Mouse (Mus musculus) liver, embryonic 16.5 days (tissue): ENCODE data around the gene Olfr718-ps1. TPM values are rescaled to one million over a fixed set of nuclear protein-coding genes. Genes with fewer than 3 reads are reported as not detected.
"Not testable (repeated sequence)": the region's sequence is repeated elsewhere in the genome, so short reads cannot be mapped to it uniquely, and the experiment has no call there.

Experiments used
- ATAC-seq: fragments of 200-750 bp; cut with Nextera tagmentation; 2 replicates; pipeline ENCODE4 v1.8.0; 2017; ENCODE audit warnings: low read depth, mild to moderate bottlenecking, moderate number of reproducible peaks, moderate library complexity
- H3K27ac ChIP-seq: fragments of 300-500 bp; sonication (generic); 2 replicates; pipeline ENCODE4 v1.5.1; 2014; ENCODE audit warnings: mild to moderate bottlenecking, low read length
- H3K27me3 ChIP-seq: fragments of 300-500 bp; sonication (generic); 2 replicates; pipeline ENCODE4 v1.6.1; 2014; ENCODE audit warnings: low read depth, low read length, mixed read lengths; ENCODE audit not compliant: control insufficient read depth, insufficient read depth
- H3K36me3 ChIP-seq: fragments of 300-500 bp; sonication (generic); 2 replicates; pipeline ENCODE4 v1.6.1; 2014; ENCODE audit warnings: mild to moderate bottlenecking; ENCODE audit not compliant: control insufficient read depth, insufficient read depth
- H3K4me1 ChIP-seq: fragments of 300-500 bp; sonication (generic); 2 replicates; pipeline ENCODE4 v1.6.1; 2014; ENCODE audit warnings: low read depth, low read length, mixed read lengths; ENCODE audit not compliant: control insufficient read depth
- H3K4me2 ChIP-seq: fragments of 300-500 bp; sonication (generic); 2 replicates; pipeline ENCODE4 v1.6.1; 2014; ENCODE audit warnings: low read depth, low read length, mixed read lengths
- H3K4me3 ChIP-seq: fragments of 300-500 bp; sonication (generic); 2 replicates; pipeline ENCODE4 v1.5.1; 2014; ENCODE audit warnings: low read depth, mild to moderate bottlenecking, low read length
- H3K9ac ChIP-seq: fragments of 300-500 bp; sonication (generic); 2 replicates; pipeline ENCODE4 v1.6.1; 2014; ENCODE audit warnings: low read depth, low read length
- H3K9me3 ChIP-seq: fragments of 300-500 bp; sonication (generic); replicated peaks from 2 replicates; pipeline ENCODE4 v1.6.1; 2016; ENCODE audit warnings: low read length; ENCODE audit not compliant: control insufficient read depth
- WGBS: fragments of 180-500 bp; shearing (Covaris S2); extraction: QIAGEN DNeasy Blood & Tissue Kit; methylation state at CpG from one replicate; pipeline ENCODE4 v1.1.7; 2014; ENCODE audit not compliant: insufficient replicate concordance; 5-methylcytosine and 5-hydroxymethylcytosine counted together
- polyA plus RNA-seq: library from polyadenylated mRNA; unstranded; fragments of >200 nt; fragmentation: Nextera tagmentation; extraction: Ambion mirVana; gene quantifications from 2 replicates; pipeline ENCODE4 v1.2.1, GENCODE M21; 2015

The Olfr718-ps1 gene
- not detected in 2 replicates for polyA plus RNA-seq

- Histone ChIP-seq H3K4me1 (no peaks in the 10 kb centered on the region), H3K9me3 (0 out of 2 replicates have a peak, but pooled peaks cover 2% of the 10 kb centered on the region), H3K4me2 (no peak within 1 kb of the TSS), H3K36me3 (no peaks in the 10 kb centered on the region), H3K27me3 (no peaks in the 10 kb centered on the region), H3K9ac (no peak within 1 kb of the TSS), H3K27ac (no peak within 1 kb of the TSS), H3K4me3 (no peak within 1 kb of the TSS)
- WGBS: 44% methylated on average over 3 of the region's 3 CpGs
- no peak for ATAC-seq
Measured at GRCm38 (mm10) chr5:143147481-143147880, at the start of gene Olfr718-ps1. Olfr718-ps1 (minus strand) TSS chr5:143147581.

DNA sequence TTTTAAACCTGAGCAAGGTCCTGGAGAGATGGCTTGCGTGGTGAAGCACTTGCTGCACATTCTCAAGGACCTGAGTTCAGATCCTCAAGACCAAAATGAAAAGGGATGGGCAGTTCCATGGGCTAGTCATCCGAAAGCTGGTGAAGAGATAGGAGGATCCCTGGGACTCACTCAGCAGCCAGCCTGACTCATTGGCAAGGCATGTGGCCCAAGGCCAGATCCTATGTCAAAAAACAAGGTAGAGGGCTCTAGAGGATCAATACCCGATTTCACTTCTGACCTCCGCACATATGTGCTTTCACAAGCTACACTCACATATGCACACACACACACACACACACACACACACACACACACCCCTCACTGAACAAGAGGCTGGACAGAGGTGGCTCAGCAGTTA lies 49.1 kb upstream of the Olfr718-ps1 start:
- Histone ChIP-seq H3K4me1 (no peaks in the 10 kb centered on the region), H3K27ac (no peak overlapping the region), H3K9ac (no peak overlapping the region), H3K36me3 (no peaks in the 10 kb centered on the region), H3K9me3 (no peaks in the 10 kb centered on the region), H3K27me3 (no peaks in the 10 kb centered on the region), H3K4me3 (no peak overlapping the region), H3K4me2 (no peak overlapping the region)
- ATAC-seq: no peak
- WGBS: 55% methylated on average over 4 of the region's 4 CpGs

GRCm38 (mm10) chr5:143195166-143195565 lies 47.8 kb upstream of the Olfr718-ps1 start:
- ATAC-seq: no peak
- WGBS: 45% methylated on average over 2 of the region's 2 CpGs
- no peaks in the 10 kb centered on the region for H3K36me3 ChIP-seq

GRCm38 (mm10) chr5:143194747-143195146 lies 47.4 kb upstream of the Olfr718-ps1 start:
- H3K9me3 ChIP-seq, H3K4me3 ChIP-seq, ATAC-seq, H3K4me2 ChIP-seq, H3K27ac ChIP-seq, H3K27me3 ChIP-seq, H3K36me3 ChIP-seq, H3K4me1 ChIP-seq, H3K9ac ChIP-seq: not testable (repeated sequence)
- WGBS: 37% methylated on average over 8 of the region's 8 CpGs

More at GRCm38 (mm10) chr5:143195166-143195565, 47.8 kb upstream of the Olfr718-ps1 start:
- Histone ChIP-seq H3K27me3 (no peaks in the 10 kb centered on the region), H3K27ac (no peak overlapping the region), H3K4me1 (no peaks in the 10 kb centered on the region), H3K9ac (no peak overlapping the region), H3K9me3 (no peaks in the 10 kb centered on the region), H3K4me2 (no peak overlapping the region), H3K4me3 (no peak overlapping the region)

DNA sequence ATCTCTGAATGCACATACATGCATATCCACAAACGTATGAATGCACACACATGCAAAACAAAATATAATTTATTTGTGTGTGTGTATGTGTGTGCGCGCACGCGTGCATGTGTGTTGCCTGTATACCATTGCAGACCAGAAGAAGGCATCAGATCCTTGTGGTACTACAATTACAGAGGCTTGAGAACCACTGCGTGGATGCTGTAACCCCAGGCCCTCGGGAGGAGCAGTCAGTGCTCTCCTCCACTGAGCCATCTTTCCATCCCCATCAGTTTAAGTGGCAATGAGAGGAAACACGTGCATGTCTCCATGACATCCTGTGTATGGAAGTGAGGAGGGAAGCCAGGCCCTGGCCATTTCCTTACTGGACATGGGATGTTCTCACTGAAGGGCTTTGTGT lies 45.4 kb upstream of the Olfr718-ps1 start:
- Histone ChIP-seq H3K36me3 (no peaks in the 10 kb centered on the region), H3K27me3 (no peaks in the 10 kb centered on the region), H3K9ac (no peak overlapping the region), H3K4me3 (no peak overlapping the region), H3K4me1 (no peaks in the 10 kb centered on the region), H3K27ac (no peak overlapping the region), H3K4me2 (no peak overlapping the region), H3K9me3 (no peaks in the 10 kb centered on the region)
- WGBS: 68% methylated on average over 8 of the region's 8 CpGs
- ATAC-seq: no peak

DNA sequence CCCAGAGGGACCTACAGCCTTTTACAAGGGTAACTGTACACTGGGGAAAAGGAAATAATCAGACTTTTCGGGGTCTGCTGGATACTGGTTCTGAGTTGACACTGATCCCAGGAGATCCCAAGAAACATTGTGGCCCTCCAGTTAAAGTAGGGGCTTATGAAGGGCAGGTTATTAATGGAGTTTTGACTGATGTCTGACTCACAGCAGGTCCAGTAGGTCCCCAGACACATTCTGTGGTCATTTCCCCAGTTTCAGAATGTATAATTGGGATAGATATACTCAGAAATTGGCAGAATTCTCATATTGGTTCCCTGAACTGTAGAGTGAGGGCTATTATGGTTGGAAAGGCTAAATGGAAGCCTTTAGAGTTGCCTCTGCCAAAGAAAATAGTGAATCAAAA lies 40.6 kb upstream of the Olfr718-ps1 start:
- WGBS: no CpG with 5 or more reads among the region's 1 CpGs
- H3K4me2 ChIP-seq, H3K9ac ChIP-seq: not testable (repeated sequence)

DNA sequence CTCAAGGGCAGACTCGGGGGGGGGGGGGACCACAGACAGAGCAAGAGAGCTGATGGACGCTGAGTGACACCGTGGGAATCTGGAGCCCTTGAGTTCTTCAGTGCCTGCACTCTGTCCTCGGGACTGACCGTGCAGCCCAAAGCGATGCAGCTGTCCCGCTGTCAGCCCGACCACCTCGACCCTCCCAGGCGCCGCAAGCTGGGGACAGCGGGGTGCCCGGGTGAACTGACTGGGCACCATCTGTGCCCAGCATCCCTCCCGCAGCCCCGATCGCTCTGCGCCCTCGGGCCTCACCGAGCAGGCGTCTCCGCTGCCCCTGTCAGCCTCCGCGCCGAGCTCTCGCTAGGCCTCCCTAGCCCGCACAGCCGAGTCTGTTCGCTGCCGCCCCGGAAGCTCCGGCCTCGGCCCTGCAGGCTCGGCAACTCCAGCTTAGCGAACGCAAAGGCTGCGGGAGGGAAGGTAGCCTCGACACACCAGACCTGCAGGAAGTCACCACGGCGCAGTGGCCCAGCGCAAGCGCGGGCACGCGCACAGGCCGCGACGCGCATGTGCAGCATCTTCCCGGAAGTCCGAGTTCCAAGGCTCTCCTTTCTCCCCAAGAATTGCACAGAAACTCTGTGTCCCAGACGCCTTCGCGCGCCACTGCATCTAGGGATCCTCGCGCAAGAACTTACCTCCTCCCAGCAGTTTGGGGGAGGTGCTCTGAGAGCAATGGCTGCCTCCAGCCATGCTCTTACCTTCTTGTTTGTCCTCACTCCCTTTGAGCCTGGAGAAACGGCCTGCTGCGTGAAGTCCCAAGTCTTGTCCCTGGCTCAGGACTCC lies 33.1 kb upstream of the Olfr718-ps1 start, which contains the start of the genes Rbak and Spdye4b:
Gene Rbak, minus strand, starts transcription at position 521 of the 822 bp plus-strand sequence.
Gene Spdye4b, plus strand, starts transcription at position 763 of the 822 bp plus-strand sequence.
- H3K9ac ChIP-seq: peak within 1 kb of the TSS; percentile 65
- peaks cover 6% of the 10 kb centered on the region for H3K4me1 ChIP-seq
- ATAC-seq: peak; percentile 92
- peak within 1 kb of the TSS; percentile 68 for H3K4me3 ChIP-seq
- peak within 1 kb of the TSS; percentile 17; the same call in 1 of the 2 replicates for H3K27ac ChIP-seq
- H3K27me3 ChIP-seq: no peaks in the 10 kb centered on the region
- 1% methylated on average over 58 of the region's 58 CpGs for WGBS
- peak within 1 kb of the TSS; percentile 74 for H3K4me2 ChIP-seq
- H3K36me3 ChIP-seq: peaks cover 20% of the 10 kb centered on the region
- H3K9me3 ChIP-seq: no peaks in the 10 kb centered on the region

More for the DNA sequence above, 40.6 kb upstream of the Olfr718-ps1 start:
- not testable (repeated sequence) for H3K4me1 ChIP-seq, H3K9me3 ChIP-seq, H3K4me3 ChIP-seq, H3K36me3 ChIP-seq, H3K27me3 ChIP-seq, ATAC-seq, H3K27ac ChIP-seq

- no peak overlapping the region for H3K27ac ChIP-seq
- H3K36me3 ChIP-seq: peaks cover 33% of the 10 kb centered on the region
- no peaks in the 10 kb centered on the region for H3K27me3 ChIP-seq
- no peak overlapping the region for H3K9ac ChIP-seq
- ATAC-seq: no peak
- H3K4me1 ChIP-seq: peaks cover 6% of the 10 kb centered on the region
- H3K4me2 ChIP-seq: no peak overlapping the region
- 31% methylated on average over 6 of the region's 6 CpGs for WGBS
- H3K4me3 ChIP-seq: no peak overlapping the region
- no peaks in the 10 kb centered on the region for H3K9me3 ChIP-seq
Measured at GRCm38 (mm10) chr5:143179179-143179578, 31.8 kb upstream of the Olfr718-ps1 start.

DNA sequence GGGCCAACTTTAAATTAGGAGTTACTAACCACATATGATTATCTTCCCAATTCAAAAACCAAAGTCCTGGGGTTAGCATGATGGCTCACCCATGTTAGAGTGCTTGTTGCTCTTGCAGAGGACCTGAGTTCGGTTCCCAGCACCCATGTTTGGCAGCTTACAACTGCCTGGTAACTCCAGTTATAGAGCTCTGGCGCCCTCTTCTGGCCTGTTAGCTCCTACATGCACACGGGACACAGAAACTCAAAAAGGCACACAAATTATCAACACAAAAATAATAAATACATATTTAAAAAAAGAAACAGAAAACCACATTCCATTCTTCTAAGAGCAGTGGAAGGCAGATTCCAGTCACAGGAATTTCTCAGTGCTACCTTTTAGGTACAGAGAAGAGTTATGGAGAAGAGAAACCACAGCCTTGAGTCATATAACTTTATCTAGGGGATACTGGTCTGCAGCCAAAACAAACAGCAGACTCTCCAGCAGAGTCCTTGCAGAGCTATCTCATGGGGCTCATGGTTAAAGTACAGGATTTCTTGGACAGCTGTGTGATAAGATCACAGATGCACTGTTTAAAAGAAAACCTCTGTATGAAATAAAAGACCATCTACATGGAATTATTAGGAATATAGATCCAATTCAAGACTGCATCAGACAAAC lies 30.3 kb upstream of the Olfr718-ps1 start:
- ATAC-seq: no peak
- Histone ChIP-seq H3K27me3 (no peaks in the 10 kb centered on the region), H3K27ac (no peak overlapping the region), H3K4me2 (no peak overlapping the region), H3K4me3 (no peak overlapping the region), H3K9me3 (no peaks in the 10 kb centered on the region; the same call in 1 of the 2 replicates), H3K36me3 (peaks cover 47% of the 10 kb centered on the region), H3K9ac (no peak overlapping the region), H3K4me1 (peaks cover 6% of the 10 kb centered on the region)
- 71% methylated on average over 3 of the region's 3 CpGs for WGBS
